Mouse (Mus musculus) layer of hippocampus, adult 9-10 months (tissue): ENCODE data around the gene Abcb1b.
A peak's percentile ranks its signal among the peaks of the same experiment; 100 is the strongest.
"Not testable (repeated sequence)": the region's sequence is repeated elsewhere in the genome, so short reads cannot be mapped to it uniquely, and the experiment has no call there.

Source experiments
- DNase-seq: peaks from one replicate; pipeline ENCODE4 v3.0.0; 2022; ENCODE audit warnings: low spot score

Abcb1b gene

GRCm38 (mm10) chr5:8797987-8798751, at the start of gene Abcb1b:
TSS of gene Abcb1b (plus strand) at chr5:8798147.
- DNase-seq, result no peak

GRCm38 (mm10) chr5:8772866-8773265, 25.1 kb upstream of the Abcb1b start:
- no peak for DNase-seq

- DNase-seq, result no peak
Observed at GRCm38 (mm10) chr5:8778311-8778710, 19.6 kb upstream of the Abcb1b start.

- DNase-seq, result no peak
Observed at GRCm38 (mm10) chr5:8778751-8779150, 19.2 kb upstream of the Abcb1b start.

GRCm38 (mm10) chr5:8792281-8792680, 5.7 kb upstream of the Abcb1b start:
- no peak for DNase-seq

GRCm38 (mm10) chr5:8798752-8799115, 787 bp downstream of the Abcb1b start:
- no peak for DNase-seq

GRCm38 (mm10) chr5:8805742-8806141, 7.8 kb downstream of the Abcb1b start:
- no peak for DNase-seq

GRCm38 (mm10) chr5:8807137-8808004, 9.4 kb downstream of the Abcb1b start:
- no peak for DNase-seq

- DNase-seq, result no peak
Observed at GRCm38 (mm10) chr5:8813872-8814271, 15.9 kb downstream of the Abcb1b start.

- no peak for DNase-seq
Observed at GRCm38 (mm10) chr5:8819635-8820591, 22.0 kb downstream of the Abcb1b start.

GRCm38 (mm10) chr5:8820592-8821104, 22.7 kb downstream of the Abcb1b start:
- not testable (repeated sequence) for DNase-seq

- no peak for DNase-seq
Observed at GRCm38 (mm10) chr5:8838661-8839438, 40.9 kb downstream of the Abcb1b start.

GRCm38 (mm10) chr5:8839651-8840050, 41.7 kb downstream of the Abcb1b start:
- DNase-seq, result no peak

- peak; percentile 11 for DNase-seq
Observed at GRCm38 (mm10) chr5:8840887-8841286, 42.9 kb downstream of the Abcb1b start.

GRCm38 (mm10) chr5:8842815-8843214, 44.9 kb downstream of the Abcb1b start:
- no peak for DNase-seq

- not testable (repeated sequence) for DNase-seq
Observed at GRCm38 (mm10) chr5:8848607-8849575, 50.9 kb downstream of the Abcb1b start.

GRCm38 (mm10) chr5:8850851-8851250, 52.9 kb downstream of the Abcb1b start:
- DNase-seq, result no peak

- DNase-seq, result no peak
Observed at GRCm38 (mm10) chr5:8857201-8857600, 59.3 kb downstream of the Abcb1b start.

- DNase-seq, result no peak
Observed at GRCm38 (mm10) chr5:8861811-8862210, 63.9 kb downstream of the Abcb1b start.
